Comparison of ENCODE assay signal across 21 mouse cellular contexts in genomic region chr3:63938928-63939327, GRCm38 (mm10). TPM values are rescaled to one million over a fixed set of nuclear protein-coding genes. Genes with fewer than 3 reads are reported as not detected.
"Had no signal": no experiment of that assay in that cellular context is flagged by ENCODE, and none has a peak within 500 bp of the region (broad histone marks: within the 10 kb centered on the region; RNA-seq: fewer than 3 reads in every experiment).

No protein-coding gene starts in this region.

- H3K4me2 ChIP-seq: lung, embryonic 14.5 days; midbrain, embryonic 12.5 days; neural tube, embryonic 13.5 days; neural tube, embryonic 15.5 days had no signal

- ATAC-seq: midbrain, embryonic 16.5 days had no signal

- H3K9ac ChIP-seq: lung, embryonic 14.5 days; midbrain, embryonic 12.5 days; neural tube, embryonic 13.5 days; neural tube, embryonic 15.5 days had no signal

- H3K36me3 ChIP-seq: midbrain, embryonic 12.5 days had no signal

- H3K4me3 ChIP-seq: midbrain, embryonic 10.5 days; midbrain, embryonic 12.5 days; myocyte; neural tube, embryonic 13.5 days; neural tube, embryonic 15.5 days had no signal

- H3K27ac ChIP-seq: midbrain, embryonic 10.5 days; midbrain, embryonic 12.5 days; neural tube, embryonic 13.5 days; neural tube, embryonic 15.5 days had no signal

- H3K27me3 ChIP-seq: midbrain, embryonic 12.5 days; neural tube, embryonic 13.5 days; neural tube, embryonic 15.5 days had no signal

- DNase-seq: lung, adult 18-20 months; lung, embryonic 14.5 days; lung, postnatal 10 days; lung, postnatal 4 days; midbrain, embryonic 14.5 days; retina, postnatal 1 day; right cerebral cortex, adult 18-20 months; right cerebral cortex, postnatal 25 days; right cerebral cortex, postnatal 4 days; spleen, adult 18-20 months; thymus, adult 2 months; thymus, postnatal 25 days; thymus, postnatal 4 days had no signal

- H3K4me1 ChIP-seq: midbrain, embryonic 10.5 days; midbrain, embryonic 12.5 days; neural tube, embryonic 13.5 days; neural tube, embryonic 15.5 days had no signal

- H3K9me3 ChIP-seq: midbrain, embryonic 10.5 days; midbrain, embryonic 12.5 days; neural tube, embryonic 13.5 days; neural tube, embryonic 15.5 days had no signal

RNA-seq across cellular contexts. Expression of gene Plch1, which starts 39.7 kb away (rescaled TPM):
- total RNA-seq: megakaryocyte, adult 5-6 weeks; megakaryocyte-erythroid progenitor cell, adult 5-6 weeks had no signal
